Mouse (Mus musculus) layer of hippocampus, postnatal 36 days (tissue): ENCODE results near the gene Hpcal1. TPM values are rescaled to one million over a fixed set of nuclear protein-coding genes. Genes with fewer than 3 reads are reported as not detected.

Source experiments
- DNase-seq, 2 experiments: peaks; one replicate each; pipeline ENCODE4 v3.0.0; 2022
- total RNA-seq, 2 experiments: library from RNA; stranded (reverse); gene quantifications; 2 replicates each; pipeline ENCODE4 v1.2.3; 2021

The Hpcal1 gene
- total RNA-seq, 2 experiments from 2014 or later, result 59.3 to 61.3 TPM

DNA sequence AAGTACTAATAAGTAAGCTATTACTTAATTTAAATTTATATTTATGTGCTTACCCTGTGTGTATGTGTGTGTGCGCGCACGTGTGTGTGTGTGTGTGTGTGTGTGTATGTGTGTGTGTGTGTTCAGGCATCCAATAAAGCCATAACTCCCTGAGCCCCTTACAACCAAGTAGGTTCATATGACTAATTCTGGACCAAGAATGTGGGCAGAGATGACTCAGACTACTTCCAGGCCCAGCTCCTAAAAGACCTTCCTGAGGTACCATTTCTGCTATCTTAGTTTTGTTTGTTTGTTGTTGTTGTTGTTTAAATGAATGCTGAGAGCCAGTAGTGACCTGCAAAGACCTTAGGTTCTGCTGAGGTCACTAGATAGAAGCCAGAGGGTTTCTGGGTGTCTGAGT lies 1.7 kb upstream of the Hpcal1 start:
- DNase-seq, result no peak

- no peak for DNase-seq
These were observed 609 bp upstream of the Hpcal1 start for GRCm38 (mm10) chr12:17689931-17690563.

GRCm38 (mm10) chr12:17691320-17691876 lies 742 bp downstream of the Hpcal1 start:
- DNase-seq, result no peak

DNA sequence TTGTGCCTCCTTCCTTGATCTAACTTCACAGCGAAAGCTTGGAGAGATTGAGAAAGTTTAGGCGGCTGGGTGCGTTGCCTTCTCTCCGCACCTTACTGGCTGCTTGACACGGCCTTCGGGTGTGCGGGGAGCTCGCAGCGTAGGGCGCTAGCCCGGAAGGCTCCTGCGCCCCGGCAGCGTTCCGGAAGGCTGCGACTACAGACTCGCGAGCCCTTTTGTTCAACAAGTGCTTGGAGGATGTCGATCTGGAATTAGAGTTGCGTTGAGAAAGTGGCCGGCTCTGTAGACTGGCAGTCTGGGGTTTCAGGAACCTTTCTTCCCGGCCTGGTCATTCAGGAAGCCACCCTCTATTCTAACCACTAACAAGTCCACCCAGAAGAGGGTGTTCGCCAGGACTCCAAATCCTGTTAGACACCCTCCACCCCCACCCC lies 1.2 kb downstream of the Hpcal1 start:
- peak; percentile 18 for DNase-seq

DNA sequence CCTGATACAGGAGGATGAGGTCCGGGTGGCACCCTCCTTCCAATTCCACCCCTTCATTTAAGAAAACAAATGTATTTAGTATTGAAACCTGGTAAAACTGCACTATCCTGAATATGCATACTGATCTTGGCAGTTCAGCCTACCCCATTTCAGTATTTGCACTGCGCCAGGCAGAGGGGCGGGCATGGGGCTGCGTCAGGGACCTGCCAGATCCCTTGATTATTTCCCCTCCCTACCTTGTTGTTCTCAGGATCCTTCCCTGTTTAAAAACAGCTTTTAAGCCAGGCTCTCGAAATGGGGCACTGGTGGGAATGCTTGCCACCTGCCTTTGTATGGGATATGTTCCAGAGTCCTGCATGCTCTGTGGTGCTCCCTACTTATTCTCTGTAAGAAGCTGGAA lies 1.7 kb downstream of the Hpcal1 start:
- DNase-seq, result no peak

DNA sequence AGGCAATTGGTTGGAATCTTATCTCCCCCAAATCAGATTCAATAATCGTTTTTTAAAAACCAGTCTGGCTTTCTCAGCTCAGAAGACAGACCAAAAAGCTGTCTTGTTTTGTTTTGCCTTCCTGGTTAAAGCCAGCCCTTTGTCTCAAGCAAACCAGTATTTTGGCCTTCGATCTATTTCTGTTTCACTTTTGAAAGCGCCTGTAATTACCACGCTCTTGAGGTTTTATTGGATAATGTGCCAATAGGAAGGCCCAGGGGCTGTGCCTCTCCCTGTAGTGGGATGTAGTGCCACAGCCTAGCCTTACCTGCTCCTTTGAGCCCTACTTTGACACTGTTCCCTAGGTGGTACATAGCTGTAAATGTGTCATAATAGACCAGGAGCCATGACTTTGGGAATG lies 2.3 kb downstream of the Hpcal1 start:
- DNase-seq, result no peak

GRCm38 (mm10) chr12:17694589-17695115 lies 4.0 kb downstream of the Hpcal1 start:
- no peak for DNase-seq

GRCm38 (mm10) chr12:17696395-17696794 lies 5.7 kb downstream of the Hpcal1 start:
- no peak for DNase-seq

DNA sequence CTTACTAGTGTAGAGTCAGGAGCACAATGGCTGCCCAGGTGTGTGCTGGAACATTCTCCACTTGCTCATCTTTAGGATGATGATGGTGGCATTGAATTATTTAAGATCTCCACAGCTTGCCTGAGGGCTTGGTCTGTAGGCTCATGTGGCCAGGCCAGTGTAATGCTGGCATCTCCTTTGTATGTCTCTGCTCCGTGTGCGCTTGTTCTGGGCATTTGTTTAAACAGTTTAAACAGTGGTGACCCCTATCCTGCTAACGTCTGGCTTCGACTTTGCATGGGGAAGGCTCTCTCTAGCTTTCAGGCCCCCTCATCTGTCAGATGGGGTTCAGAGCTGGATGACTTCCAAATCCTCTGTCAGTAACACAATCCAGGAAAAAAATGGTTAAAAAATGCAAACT lies 8.3 kb downstream of the Hpcal1 start:
- no peak for DNase-seq

GRCm38 (mm10) chr12:17699480-17699879 lies 8.8 kb downstream of the Hpcal1 start:
- DNase-seq, result no peak

DNA sequence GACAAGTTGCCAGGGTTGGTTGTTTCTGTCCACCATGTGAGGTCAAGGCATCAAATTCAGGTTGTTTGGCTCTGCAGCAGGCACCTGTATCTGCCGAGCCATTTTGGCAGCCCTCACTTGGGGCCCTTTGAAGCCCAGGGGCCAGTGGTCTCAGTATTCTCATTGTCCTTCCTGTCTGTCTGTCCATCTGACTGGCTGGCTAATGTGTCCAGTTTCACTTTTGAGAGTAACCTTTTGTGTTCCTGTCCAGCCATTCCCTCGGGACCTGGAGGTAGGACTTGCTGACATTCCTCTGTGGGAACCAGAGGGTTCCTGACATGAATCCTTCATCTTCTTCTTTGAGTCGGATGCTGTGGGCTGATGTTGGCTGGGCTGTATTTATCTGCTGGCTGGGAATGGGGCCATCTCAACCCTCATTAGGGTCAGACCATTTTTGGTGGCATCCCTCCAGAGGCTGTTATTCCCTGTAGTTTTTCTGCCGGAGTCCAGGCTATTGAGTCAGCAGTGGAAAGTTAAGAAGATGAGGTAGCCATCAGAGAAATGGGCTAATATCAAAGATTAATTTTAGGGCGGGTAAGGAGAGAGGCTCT lies 10.6 kb downstream of the Hpcal1 start:
- no peak for DNase-seq

DNA sequence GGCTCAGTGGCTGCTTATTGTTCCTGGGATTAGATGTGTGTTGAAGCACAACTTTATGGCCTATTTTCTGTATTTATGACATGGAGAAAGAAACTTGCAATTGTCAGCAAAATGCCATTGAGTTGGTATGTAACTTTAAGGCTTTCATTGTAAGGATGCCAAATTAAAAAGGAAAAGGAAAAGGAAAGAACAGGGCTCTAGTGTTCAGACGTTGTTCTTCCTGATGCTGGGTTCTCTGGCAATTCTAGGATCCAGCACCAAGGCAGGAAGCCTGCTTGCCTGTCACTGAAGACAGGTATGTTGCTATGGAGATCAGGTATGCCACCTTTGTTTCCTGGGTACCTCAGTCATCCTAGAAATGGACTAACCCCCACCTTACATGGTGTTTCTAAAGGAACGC lies 11.1 kb downstream of the Hpcal1 start:
- DNase-seq, result no peak

DNA sequence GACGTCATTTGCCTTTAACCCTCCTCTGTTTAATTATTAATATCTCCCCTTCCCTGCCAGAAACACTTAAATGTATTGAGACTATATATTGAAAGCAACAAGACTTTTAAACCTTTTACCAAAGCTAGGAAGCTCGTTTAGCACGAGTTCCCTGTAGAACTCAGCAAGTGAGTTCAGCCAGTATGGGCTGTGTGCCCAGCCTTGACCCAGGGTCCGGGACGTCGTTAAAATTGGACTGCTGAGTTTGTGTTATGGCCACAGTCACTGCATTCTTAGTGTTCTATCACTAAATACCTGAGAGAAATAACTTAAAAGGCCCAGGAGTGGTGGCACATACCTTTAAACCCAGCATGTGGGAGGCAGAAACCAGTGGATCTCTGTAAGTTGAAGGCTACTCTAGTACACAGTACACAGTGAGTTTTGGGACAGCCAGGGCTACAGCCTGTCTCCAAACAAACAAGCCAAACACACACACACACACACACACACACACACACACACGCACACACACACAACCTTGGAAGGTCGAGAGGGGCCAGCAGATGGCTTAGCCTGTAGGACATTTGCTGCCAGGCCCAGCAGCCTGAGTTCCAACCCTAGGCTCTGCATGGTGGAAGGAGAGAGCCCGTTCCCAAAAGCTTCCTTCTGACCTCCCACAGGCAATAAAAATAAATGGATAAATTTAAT lies 11.7 kb downstream of the Hpcal1 start:
- no peak for DNase-seq

DNA sequence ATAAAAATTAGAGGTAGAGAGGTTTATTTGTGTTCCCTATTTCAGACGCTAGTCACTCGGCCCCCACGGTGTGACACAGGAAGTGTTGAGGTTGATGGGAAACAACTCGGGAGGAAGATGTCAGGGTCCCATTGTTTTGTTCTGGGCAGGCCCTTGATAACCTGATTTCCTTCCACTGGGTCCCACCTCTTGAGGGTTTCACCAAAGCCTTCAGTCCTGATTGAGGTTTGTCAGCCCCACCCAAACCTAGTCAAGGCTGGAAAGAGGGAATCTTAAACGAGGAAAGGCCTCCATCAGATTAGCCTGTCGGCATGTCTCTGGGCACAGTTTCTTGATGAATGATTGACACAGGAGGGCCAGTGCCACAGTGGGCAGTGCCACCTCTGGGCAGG lies 12.3 kb downstream of the Hpcal1 start:
- DNase-seq, result no peak

DNA sequence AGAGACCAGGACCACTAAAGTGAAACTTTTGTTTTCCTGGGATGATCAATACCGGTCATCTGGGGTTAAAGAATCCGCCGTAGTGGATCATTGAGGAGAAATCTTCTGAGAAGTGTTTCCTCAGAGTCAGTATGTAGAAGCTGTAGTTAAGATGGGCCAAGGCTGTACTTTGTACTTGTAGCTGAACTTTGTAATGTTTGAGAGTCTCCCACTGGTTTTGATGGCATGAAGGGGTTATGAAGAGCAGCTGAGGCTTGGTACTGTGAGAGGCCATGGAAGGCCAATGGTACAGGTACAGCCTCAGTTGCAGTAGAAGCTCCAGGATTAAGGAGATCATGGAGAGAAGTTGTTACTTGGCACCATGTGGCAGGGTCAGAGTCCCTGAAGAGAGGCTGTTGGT lies 13.2 kb downstream of the Hpcal1 start:
- DNase-seq, result no peak

DNA sequence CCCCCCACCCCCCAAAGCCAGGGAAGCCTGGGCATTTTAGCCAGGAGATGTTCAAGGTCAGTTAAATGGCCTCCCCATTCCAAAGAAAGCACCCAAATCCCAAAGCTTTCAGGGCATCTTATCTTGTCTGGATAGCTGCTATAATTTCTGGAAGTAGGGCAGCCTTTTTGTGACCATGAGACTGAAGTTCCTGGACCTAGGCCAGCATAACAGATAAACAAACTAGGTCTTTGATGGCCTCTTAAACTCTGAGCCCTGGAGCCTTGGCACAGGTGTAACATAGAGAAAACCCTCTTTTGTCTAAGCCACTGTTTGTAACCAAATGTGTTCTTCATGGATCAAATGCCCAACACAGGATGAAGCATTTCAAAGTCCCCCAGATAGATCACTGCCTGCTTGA lies 16.8 kb downstream of the Hpcal1 start:
- DNase-seq, result no peak

GRCm38 (mm10) chr12:17709451-17709850 lies 18.8 kb downstream of the Hpcal1 start:
- DNase-seq, result no peak

- no peak for DNase-seq
These were observed 19.5 kb downstream of the Hpcal1 start for GRCm38 (mm10) chr12:17709926-17710746.

DNA sequence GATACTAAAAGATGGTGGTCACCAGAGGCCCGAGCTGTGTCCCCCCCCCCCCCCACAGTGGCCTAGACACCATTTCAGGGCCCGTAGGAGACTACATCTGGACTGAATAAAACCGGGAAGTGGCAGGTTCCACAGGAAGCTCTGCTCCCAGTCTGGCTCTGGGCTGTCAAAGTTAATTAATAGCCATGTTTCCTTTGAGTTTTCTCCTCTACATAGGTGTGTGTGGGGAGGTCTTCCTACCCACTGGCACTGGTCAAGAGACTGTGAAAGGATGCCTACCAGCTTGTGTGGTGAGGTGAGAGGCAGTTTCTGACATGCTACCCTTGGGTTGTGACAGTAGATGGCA lies 20.1 kb downstream of the Hpcal1 start:
- no peak for DNase-seq

- no peak for DNase-seq
These were observed 21.2 kb downstream of the Hpcal1 start for GRCm38 (mm10) chr12:17711731-17712388.

DNA sequence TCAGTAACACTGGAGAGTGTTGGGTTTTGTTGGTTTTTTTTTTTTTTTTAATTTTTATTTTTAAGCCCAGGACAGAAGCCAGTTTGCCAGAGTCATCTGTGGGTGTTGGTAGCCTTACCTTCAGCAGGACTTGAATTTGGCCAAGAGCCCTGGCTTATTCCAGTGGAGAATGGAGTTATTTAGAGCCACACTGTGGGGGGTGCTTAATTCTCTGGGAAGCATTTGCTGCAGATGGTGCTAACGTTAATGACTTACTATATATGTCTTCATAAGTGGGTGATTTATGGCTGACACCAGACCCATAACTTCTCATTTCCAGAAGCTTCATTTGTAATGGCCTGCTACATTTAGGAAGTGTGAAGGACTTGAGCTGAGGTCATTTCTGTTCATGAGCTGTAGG lies 21.9 kb downstream of the Hpcal1 start:
- no peak for DNase-seq
